Mouse (Mus musculus) megakaryocyte-erythroid progenitor cell, adult 5-6 weeks (primary cell): ENCODE measurements at regions not wholly inside any gene's neighbourhood (a gene's known extent, or its start where the extent isn't known, plus 50 kb on each side); places are given as distances from the start of the nearest gene placed in this dataset.

Source experiments
- ATAC-seq: replicated peaks from 2 replicates; pipeline ENCODE4 v1.8.0; 2016; ENCODE audit warnings: mild to moderate bottlenecking, inconsistent platforms; ENCODE audit not compliant: severe bottlenecking, poor library complexity, low FRiP score, low TSS enrichment

- ATAC-seq, result no peak
Measured at GRCm38 (mm10) chr14:61805433-61805832, 198.2 kb downstream of the Kcnrg start.

- ATAC-seq, result no peak
Measured at GRCm38 (mm10) chr14:61808193-61808592, 200.9 kb downstream of the Kcnrg start.

GRCm38 (mm10) chr14:61809716-61810437 lies 202.6 kb downstream of the Kcnrg start:
- ATAC-seq, result no peak

- ATAC-seq, result no peak
Measured at GRCm38 (mm10) chr14:61810836-61811235, 203.6 kb downstream of the Kcnrg start.

GRCm38 (mm10) chr14:61817711-61818110 lies 210.5 kb downstream of the Kcnrg start:
- no peak for ATAC-seq

GRCm38 (mm10) chr14:61818365-61818764 lies 211.1 kb downstream of the Kcnrg start:
- ATAC-seq, result no peak

GRCm38 (mm10) chr14:61819251-61819650 lies 212.0 kb downstream of the Kcnrg start:
- ATAC-seq, result no peak

- ATAC-seq, result no peak
Measured at GRCm38 (mm10) chr14:61834291-61834936, 227.2 kb downstream of the Kcnrg start.

GRCm38 (mm10) chr14:61835729-61836128 lies 228.5 kb downstream of the Kcnrg start:
- no peak for ATAC-seq

- ATAC-seq, result no peak
Measured at GRCm38 (mm10) chr14:61836231-61836630, 229.0 kb downstream of the Kcnrg start.

GRCm38 (mm10) chr14:61836965-61837364 lies 229.7 kb downstream of the Kcnrg start:
- no peak for ATAC-seq

GRCm38 (mm10) chr14:61837851-61838250 lies 230.6 kb downstream of the Kcnrg start:
- peak; percentile 47 for ATAC-seq

- ATAC-seq, result no peak
Measured at GRCm38 (mm10) chr14:61842476-61842875, 235.2 kb downstream of the Kcnrg start.

GRCm38 (mm10) chr14:61846441-61846840 lies 239.2 kb downstream of the Kcnrg start:
- no peak for ATAC-seq

GRCm38 (mm10) chr14:61850244-61850643 lies 243.0 kb downstream of the Kcnrg start:
- ATAC-seq, result no peak

- no peak for ATAC-seq
Measured at GRCm38 (mm10) chr14:61857616-61858015, 250.4 kb downstream of the Kcnrg start.

- ATAC-seq, result no peak
Measured at GRCm38 (mm10) chr14:61860688-61861087, 253.4 kb downstream of the Kcnrg start.

GRCm38 (mm10) chr14:61861357-61861958 lies 254.2 kb downstream of the Kcnrg start:
- ATAC-seq, result no peak

- no peak for ATAC-seq
Measured at GRCm38 (mm10) chr14:61862931-61863330, 255.7 kb downstream of the Kcnrg start.

GRCm38 (mm10) chr14:61863475-61863874 lies 256.2 kb downstream of the Kcnrg start:
- no peak for ATAC-seq
